Mouse (Mus musculus): ENCODE results near the gene Gm44503.

DNA sequence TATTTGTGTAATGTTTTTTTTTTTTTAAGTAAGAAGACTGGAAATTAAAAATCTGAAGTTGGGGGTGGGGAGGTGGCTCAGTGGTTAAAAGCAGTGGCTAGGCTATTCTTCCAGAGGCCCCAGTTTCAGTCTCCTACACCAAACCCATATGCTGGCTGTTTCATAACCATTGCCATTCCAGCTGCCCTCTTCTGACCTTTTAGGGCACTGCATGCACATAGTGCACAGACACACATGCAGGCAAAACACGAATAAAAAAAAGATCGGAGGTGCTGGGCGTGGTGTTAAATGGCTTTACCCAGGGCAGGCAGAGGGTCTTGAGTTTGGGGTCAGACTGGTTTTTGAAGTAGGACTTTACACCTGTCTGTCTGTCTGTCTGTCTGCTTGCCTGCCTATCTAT is 47.5 kb downstream of the Gm44503 start:
- TF ChIP-seq CTCF (IDR thresholded peaks at IDR 0.05; ENCODE audit: insufficient read depth, low read length): no peak
- no peak for TF ChIP-seq POLR2A (IDR thresholded peaks at IDR 0.05; ENCODE audit: borderline replicate concordance, extremely low read depth, low read depth, low read length)
